Mouse (Mus musculus): ENCODE results near the gene Zxdb. TPM values are rescaled to one million over a fixed set of nuclear protein-coding genes. Genes with fewer than 3 reads are reported as not detected.
"Not testable (repeated sequence)": the region's sequence is repeated elsewhere in the genome, so short reads cannot be mapped to it uniquely, and the experiment has no call there.

Zxdb gene
- polyA plus RNA-seq (2015; fragmentation: Nextera tagmentation; extraction: Ambion mirVana) = 1.3 TPM in 2 replicates

DNA sequence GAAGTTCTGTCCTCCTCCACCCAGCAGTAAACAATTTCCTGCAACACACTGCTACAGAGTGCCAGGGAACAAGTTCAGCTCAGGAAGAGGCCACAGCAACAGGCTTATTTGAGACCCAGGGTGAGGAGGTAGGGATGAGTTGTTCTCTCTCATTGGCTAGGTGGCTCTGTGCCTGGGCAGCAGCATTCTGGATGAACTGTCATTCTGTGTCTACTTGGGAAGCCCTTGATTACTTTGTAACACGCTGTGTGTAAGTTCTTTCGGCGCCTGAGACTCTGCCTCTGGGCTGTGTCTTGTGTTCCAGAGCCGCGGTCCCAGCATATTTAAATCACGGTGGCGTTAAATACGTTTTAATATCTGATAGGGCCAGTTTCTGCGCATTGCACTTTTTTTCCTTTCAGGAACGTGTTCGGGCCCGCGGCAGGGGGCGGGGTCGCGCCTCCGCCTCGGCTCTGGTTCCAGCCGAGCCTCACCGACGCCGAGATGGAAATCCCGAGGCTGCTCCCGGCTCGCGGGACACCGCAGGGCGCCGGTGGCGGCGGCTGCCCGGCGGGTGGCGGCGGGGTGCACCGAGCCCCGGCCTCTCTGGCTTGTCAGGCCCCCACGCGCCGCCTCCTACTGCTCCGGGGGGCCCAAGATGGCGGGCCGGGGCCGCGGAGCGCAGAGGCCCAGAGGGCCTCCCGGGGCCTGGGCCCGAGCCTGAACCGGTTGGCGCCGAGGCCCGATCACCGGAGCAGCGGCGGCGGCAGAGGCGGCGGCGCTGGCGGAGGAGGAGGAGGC lies at the start of gene Zxdb:
Gene Zxdb, plus strand, starts transcription at position 378 of the 780 bp plus-strand sequence.
- not testable (repeated sequence) for H3K9ac ChIP-seq (ENCODE audit: low read length); H3K9me3 ChIP-seq (ENCODE audit: control insufficient read depth, low read length); H3K27ac ChIP-seq (ENCODE audit: low read length); H3K27me3 ChIP-seq (ENCODE audit: control insufficient read depth, insufficient read depth, low read depth, low read length); H3K4me1 ChIP-seq (replicated peaks; ENCODE audit: control insufficient read depth, insufficient read depth, low read length); H3K4me2 ChIP-seq (ENCODE audit: low read depth, low read length); H3K36me3 ChIP-seq (ENCODE audit: control insufficient read depth, insufficient read depth, low read length)
- ATAC-seq (ENCODE audit: low read depth) = peak; percentile 82
- peak within 1 kb of the TSS; percentile 28; the same call in 1 of the 2 replicates for H3K4me3 ChIP-seq (ENCODE audit: low read length)
- no CpG with 5 or more reads among the region's 60 CpGs for WGBS

DNA sequence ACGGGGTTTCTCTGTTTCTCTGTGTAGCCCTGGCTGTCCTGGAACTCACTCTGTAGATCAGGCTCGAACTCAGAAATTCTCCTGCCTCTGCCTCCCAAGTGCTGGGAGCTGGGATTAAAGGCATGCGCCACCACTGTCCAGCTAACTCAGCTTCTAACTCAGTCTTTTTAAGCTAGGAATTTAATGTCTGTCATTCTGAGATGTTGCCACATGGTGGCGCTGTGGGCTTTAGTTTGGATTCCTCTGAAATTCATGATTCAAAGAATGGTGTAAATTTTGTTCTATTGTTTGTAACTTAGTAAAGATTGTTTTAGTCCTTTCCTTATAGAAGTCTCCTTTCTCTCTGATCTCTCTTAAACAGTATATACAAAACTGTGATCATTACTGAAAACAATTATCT lies 49.4 kb upstream of the Zxdb start:
- H3K27ac ChIP-seq (ENCODE audit: low read length) = no peak overlapping the region
- H3K9ac ChIP-seq (ENCODE audit: low read length) = no peak overlapping the region
- no peaks in the 10 kb centered on the region for H3K9me3 ChIP-seq (ENCODE audit: control insufficient read depth, low read length)
- no peak for ATAC-seq (ENCODE audit: low read depth)
- no peaks in the 10 kb centered on the region for H3K36me3 ChIP-seq (ENCODE audit: control insufficient read depth, insufficient read depth, low read length)
- no peak overlapping the region for H3K4me2 ChIP-seq (ENCODE audit: low read depth, low read length)
- no peaks in the 10 kb centered on the region; the same call in 1 of the 2 replicates for H3K27me3 ChIP-seq (ENCODE audit: control insufficient read depth, insufficient read depth, low read depth, low read length)
- 40% methylated on average over 4 of the region's 4 CpGs for WGBS
- no peaks in the 10 kb centered on the region for H3K4me1 ChIP-seq (replicated peaks; ENCODE audit: control insufficient read depth, insufficient read depth, low read length)
- no peak overlapping the region for H3K4me3 ChIP-seq (ENCODE audit: low read length)

DNA sequence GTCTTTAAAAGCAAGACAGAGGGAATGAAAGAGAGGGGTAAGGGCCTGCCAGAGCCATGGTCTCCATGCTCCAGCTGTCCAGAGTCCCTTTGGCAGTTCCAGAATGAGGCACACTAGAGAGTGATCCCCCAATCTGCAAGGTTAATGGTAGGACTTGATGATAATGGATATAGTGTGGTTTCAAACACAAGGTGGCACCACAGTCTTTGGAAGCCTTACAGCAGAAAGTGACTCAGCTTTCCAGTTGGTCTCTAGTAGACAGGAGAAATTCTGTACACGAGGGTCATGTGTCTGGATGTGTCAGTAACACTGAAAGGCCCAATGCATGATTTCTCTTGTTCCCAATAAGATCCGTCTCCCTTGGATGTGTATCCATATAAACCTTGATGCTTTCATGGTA lies 42.8 kb upstream of the Zxdb start:
- H3K27ac ChIP-seq (ENCODE audit: low read length); H3K27me3 ChIP-seq (ENCODE audit: control insufficient read depth, insufficient read depth, low read depth, low read length); H3K9me3 ChIP-seq (ENCODE audit: control insufficient read depth, low read length); H3K4me1 ChIP-seq (replicated peaks; ENCODE audit: control insufficient read depth, insufficient read depth, low read length); H3K9ac ChIP-seq (ENCODE audit: low read length); ATAC-seq (ENCODE audit: low read depth); H3K4me2 ChIP-seq (ENCODE audit: low read depth, low read length); H3K36me3 ChIP-seq (ENCODE audit: control insufficient read depth, insufficient read depth, low read length); H3K4me3 ChIP-seq (ENCODE audit: low read length): not testable (repeated sequence)
- WGBS = no CpG with 5 or more reads among the region's 2 CpGs

DNA sequence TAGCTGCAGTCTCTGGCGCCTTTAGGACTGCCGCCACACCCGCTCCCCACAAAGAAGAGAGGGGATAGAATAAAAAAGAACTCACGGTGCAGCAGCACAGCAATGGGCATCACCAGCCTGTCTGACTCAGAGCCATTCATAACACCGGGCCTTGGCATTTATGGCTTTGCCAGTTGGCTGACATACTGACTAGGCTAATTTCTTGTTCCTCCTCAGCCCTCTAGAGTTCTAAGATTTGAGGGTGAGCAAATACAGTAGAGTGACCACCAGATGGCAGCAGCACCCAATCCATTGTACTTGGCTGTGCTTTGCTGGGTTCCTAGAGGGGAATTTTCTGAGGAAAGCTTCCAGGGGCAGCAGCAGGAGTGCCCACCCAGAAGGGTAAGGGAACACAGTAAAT lies 34.8 kb upstream of the Zxdb start:
- not testable (repeated sequence) for H3K9me3 ChIP-seq (ENCODE audit: control insufficient read depth, low read length); H3K4me3 ChIP-seq (ENCODE audit: low read length); H3K27me3 ChIP-seq (ENCODE audit: control insufficient read depth, insufficient read depth, low read depth, low read length); H3K36me3 ChIP-seq (ENCODE audit: control insufficient read depth, insufficient read depth, low read length); H3K9ac ChIP-seq (ENCODE audit: low read length); H3K27ac ChIP-seq (ENCODE audit: low read length); H3K4me1 ChIP-seq (replicated peaks; ENCODE audit: control insufficient read depth, insufficient read depth, low read length); H3K4me2 ChIP-seq (ENCODE audit: low read depth, low read length)
- WGBS = 84% methylated on average over 5 of the region's 5 CpGs
- peak; percentile 62; the same call in 1 of the 2 replicates for ATAC-seq (ENCODE audit: low read depth)

DNA sequence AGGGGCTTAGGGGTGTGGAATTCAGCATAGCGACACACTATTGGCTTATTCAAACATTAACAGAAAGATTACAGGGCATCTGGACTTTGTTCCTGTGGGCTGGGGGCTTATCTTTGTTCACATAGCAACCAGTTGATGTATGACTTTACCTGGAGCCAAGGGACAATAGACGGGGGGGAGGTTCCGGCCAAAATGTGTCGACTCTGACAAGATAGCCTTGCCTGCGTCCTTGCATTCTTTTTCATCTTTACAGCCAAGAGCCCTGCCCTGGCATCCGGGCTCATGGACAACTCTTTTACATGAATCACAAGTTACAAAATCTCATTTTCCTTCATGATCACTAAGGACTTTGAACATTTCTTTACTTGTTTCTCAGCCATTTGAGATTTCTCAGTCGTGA lies 17.7 kb upstream of the Zxdb start:
- H3K4me2 ChIP-seq (ENCODE audit: low read depth, low read length); H3K9me3 ChIP-seq (ENCODE audit: control insufficient read depth, low read length); H3K36me3 ChIP-seq (ENCODE audit: control insufficient read depth, insufficient read depth, low read length); H3K27ac ChIP-seq (ENCODE audit: low read length); H3K4me1 ChIP-seq (replicated peaks; ENCODE audit: control insufficient read depth, insufficient read depth, low read length); H3K27me3 ChIP-seq (ENCODE audit: control insufficient read depth, insufficient read depth, low read depth, low read length); H3K4me3 ChIP-seq (ENCODE audit: low read length); ATAC-seq (ENCODE audit: low read depth); H3K9ac ChIP-seq (ENCODE audit: low read length): not testable (repeated sequence)
- WGBS = 68% methylated on average over 6 of the region's 7 CpGs

DNA sequence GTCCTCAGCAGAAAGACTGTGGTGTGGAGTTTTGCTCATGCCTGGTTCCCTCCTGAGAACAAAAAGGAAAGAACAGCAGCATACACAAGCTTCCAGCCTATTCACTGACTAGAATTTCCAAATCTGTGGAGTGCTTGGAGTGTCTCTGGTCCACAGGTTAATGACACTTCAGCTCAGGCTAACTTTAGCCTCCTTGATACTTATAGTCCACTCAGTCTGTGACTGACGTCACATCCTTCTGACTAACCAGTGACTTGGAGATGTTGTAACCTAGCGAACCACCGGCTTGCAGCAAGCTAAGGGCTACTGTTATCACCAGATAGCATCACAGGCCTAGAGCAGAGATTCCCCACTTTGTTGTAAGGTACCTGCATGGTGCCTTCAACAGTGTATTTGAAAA lies 14.6 kb upstream of the Zxdb start:
- H3K9ac ChIP-seq (ENCODE audit: low read length); H3K27ac ChIP-seq (ENCODE audit: low read length); H3K9me3 ChIP-seq (ENCODE audit: control insufficient read depth, low read length); H3K4me1 ChIP-seq (replicated peaks; ENCODE audit: control insufficient read depth, insufficient read depth, low read length); H3K4me2 ChIP-seq (ENCODE audit: low read depth, low read length); H3K27me3 ChIP-seq (ENCODE audit: control insufficient read depth, insufficient read depth, low read depth, low read length); H3K4me3 ChIP-seq (ENCODE audit: low read length); H3K36me3 ChIP-seq (ENCODE audit: control insufficient read depth, insufficient read depth, low read length): not testable (repeated sequence)
- WGBS = no CpG with 5 or more reads among the region's 3 CpGs
- ATAC-seq (ENCODE audit: low read depth) = 0 out of 2 replicates have a peak, but pooled peaks have one; percentile 52

DNA sequence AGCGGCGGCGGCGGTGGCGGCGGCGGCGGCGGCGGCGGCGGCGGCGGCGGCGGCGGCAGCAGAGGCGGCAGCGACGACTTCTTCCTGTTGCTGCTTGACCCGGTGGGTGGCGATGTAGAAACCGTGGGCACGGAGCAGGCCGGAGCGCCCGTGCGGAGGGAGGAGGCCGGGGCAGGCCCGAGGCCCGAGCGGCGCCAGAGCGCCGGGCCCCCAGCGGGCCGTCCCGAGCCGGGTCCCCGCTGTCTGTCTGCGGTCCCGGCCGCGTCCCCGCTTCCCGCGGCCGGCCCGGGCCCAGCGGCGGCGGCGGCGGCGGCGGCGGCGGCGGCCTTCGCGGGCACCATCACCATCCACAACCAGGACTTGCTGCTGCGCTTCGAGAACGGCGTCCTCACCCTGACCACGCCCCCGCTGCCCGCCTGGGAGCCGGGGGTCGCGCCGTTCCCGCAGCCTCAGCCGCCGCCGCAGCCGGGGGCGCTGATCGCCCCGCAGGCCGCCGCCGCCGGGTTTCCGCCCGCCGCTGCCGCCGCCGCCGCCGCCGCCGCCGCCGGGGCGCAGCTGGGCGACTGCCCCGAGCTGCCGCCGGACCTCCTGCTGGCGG lies 702 bp downstream of the Zxdb start:
- H3K9ac ChIP-seq (ENCODE audit: low read length) = not testable (repeated sequence)
- 9% methylated on average over 16 of the region's 102 CpGs for WGBS
- H3K4me3 ChIP-seq (ENCODE audit: low read length) = peak overlapping the region; percentile 28; the same call in 1 of the 2 replicates

DNA sequence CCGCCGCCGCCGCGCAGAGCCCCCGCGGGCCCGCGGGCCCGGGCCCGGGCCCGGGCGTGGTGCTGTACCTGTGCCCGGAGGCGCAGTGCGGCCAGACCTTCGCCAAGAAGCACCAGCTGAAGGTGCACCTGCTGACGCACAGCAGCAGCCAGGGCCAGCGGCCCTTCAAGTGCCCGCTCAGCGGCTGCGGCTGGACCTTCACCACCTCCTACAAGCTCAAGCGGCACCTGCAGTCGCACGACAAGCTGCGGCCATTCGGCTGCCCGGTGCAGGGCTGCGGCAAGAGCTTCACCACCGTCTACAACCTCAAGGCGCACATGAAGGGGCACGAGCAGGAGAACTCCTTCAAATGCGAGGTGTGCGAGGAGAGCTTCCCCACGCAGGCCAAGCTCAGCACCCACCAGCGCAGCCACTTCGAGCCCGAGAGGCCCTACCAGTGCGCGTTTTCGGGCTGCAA lies 1.3 kb downstream of the Zxdb start:
- peak; percentile 31 for ATAC-seq (ENCODE audit: low read depth)
- 0 out of 2 replicates have a peak overlapping the region, but pooled peaks have one; percentile 28 for H3K4me3 ChIP-seq (ENCODE audit: low read length)
- H3K27ac ChIP-seq (ENCODE audit: low read length); H3K36me3 ChIP-seq (ENCODE audit: control insufficient read depth, insufficient read depth, low read length); H3K4me2 ChIP-seq (ENCODE audit: low read depth, low read length); H3K9me3 ChIP-seq (ENCODE audit: control insufficient read depth, low read length); H3K9ac ChIP-seq (ENCODE audit: low read length); H3K4me1 ChIP-seq (replicated peaks; ENCODE audit: control insufficient read depth, insufficient read depth, low read length); H3K27me3 ChIP-seq (ENCODE audit: control insufficient read depth, insufficient read depth, low read depth, low read length): not testable (repeated sequence)
- no CpG with 5 or more reads among the region's 41 CpGs for WGBS

More for the DNA sequence above, 702 bp downstream of the Zxdb start:
- H3K9me3 ChIP-seq (ENCODE audit: control insufficient read depth, low read length); H3K4me2 ChIP-seq (ENCODE audit: low read depth, low read length); H3K27me3 ChIP-seq (ENCODE audit: control insufficient read depth, insufficient read depth, low read depth, low read length); H3K36me3 ChIP-seq (ENCODE audit: control insufficient read depth, insufficient read depth, low read length); H3K4me1 ChIP-seq (replicated peaks; ENCODE audit: control insufficient read depth, insufficient read depth, low read length); H3K27ac ChIP-seq (ENCODE audit: low read length): not testable (repeated sequence)
- ATAC-seq (ENCODE audit: low read depth) = peak; percentile 77

DNA sequence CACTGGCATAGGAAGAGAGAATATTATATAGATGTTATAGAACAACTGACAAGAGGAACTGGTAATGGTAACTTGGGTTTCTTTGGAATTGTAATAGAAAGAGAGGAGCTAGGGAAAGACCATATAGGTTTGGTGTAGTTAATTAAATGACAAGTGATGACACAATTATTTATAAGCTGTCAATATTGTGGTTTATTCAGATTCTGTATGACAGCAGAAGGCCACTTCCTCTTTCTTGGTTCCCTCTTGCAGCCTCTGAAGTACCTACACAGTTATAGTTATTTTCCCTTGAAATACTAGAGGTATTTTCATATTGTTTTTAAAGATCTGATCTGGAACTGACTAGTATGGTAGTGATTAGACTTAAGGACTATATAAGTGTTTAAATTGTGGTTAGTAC lies 7.2 kb downstream of the Zxdb start:
- ATAC-seq (ENCODE audit: low read depth) = no peak
- H3K4me3 ChIP-seq (ENCODE audit: low read length) = no peak overlapping the region
- no peak overlapping the region for H3K27ac ChIP-seq (ENCODE audit: low read length)
- H3K36me3 ChIP-seq (ENCODE audit: control insufficient read depth, insufficient read depth, low read length) = no peaks in the 10 kb centered on the region
- no peaks in the 10 kb centered on the region for H3K27me3 ChIP-seq (ENCODE audit: control insufficient read depth, insufficient read depth, low read depth, low read length)
- no peak overlapping the region for H3K4me2 ChIP-seq (ENCODE audit: low read depth, low read length)
- H3K9ac ChIP-seq (ENCODE audit: low read length) = no peak overlapping the region
- H3K4me1 ChIP-seq (replicated peaks; ENCODE audit: control insufficient read depth, insufficient read depth, low read length) = no peaks in the 10 kb centered on the region
- no peaks in the 10 kb centered on the region for H3K9me3 ChIP-seq (ENCODE audit: control insufficient read depth, low read length)
